Mouse (Mus musculus) lung, postnatal 10 days (tissue): Measurements from ENCODE around the gene Tmed10.
A peak's percentile ranks its signal among the peaks of the same experiment; 100 is the strongest.

ENCODE experiments used
- DNase-seq: peaks from one replicate; pipeline ENCODE4 v3.0.0; 2021

Tmed10 gene

GRCm38 (mm10) chr12:85373591-85374560 lies 771 bp downstream of the Tmed10 start:
- peak; percentile 79 for DNase-seq

- DNase-seq = no peak
Observed at GRCm38 (mm10) chr12:85372068-85372665, 2.5 kb downstream of the Tmed10 start.

GRCm38 (mm10) chr12:85368441-85369063 lies 6.1 kb downstream of the Tmed10 start:
- DNase-seq = no peak

GRCm38 (mm10) chr12:85366271-85366670 lies 8.4 kb downstream of the Tmed10 start:
- peak; percentile 58 for DNase-seq

- no peak for DNase-seq
Observed at GRCm38 (mm10) chr12:85362510-85362909, 12.1 kb downstream of the Tmed10 start.

GRCm38 (mm10) chr12:85361580-85361979 lies 13.1 kb downstream of the Tmed10 start:
- no peak for DNase-seq

GRCm38 (mm10) chr12:85361165-85361564 lies 13.5 kb downstream of the Tmed10 start:
- DNase-seq = no peak

- DNase-seq = no peak
Observed at GRCm38 (mm10) chr12:85354061-85354460, 20.6 kb downstream of the Tmed10 start.

- DNase-seq = peak; percentile 25
Observed at GRCm38 (mm10) chr12:85350407-85351232, 24.0 kb downstream of the Tmed10 start.

- peak; percentile 18 for DNase-seq
Observed at GRCm38 (mm10) chr12:85348338-85348737, 26.3 kb downstream of the Tmed10 start.

GRCm38 (mm10) chr12:85347196-85347595 lies 27.5 kb downstream of the Tmed10 start:
- no peak for DNase-seq

- peak; percentile 83 for DNase-seq
Observed at GRCm38 (mm10) chr12:85346374-85346773, 28.3 kb downstream of the Tmed10 start.

- no peak for DNase-seq
Observed at GRCm38 (mm10) chr12:85345559-85345958, 29.1 kb downstream of the Tmed10 start.

- DNase-seq = no peak
Observed at GRCm38 (mm10) chr12:85344252-85344651, 30.4 kb downstream of the Tmed10 start.

GRCm38 (mm10) chr12:85342310-85342709 lies 32.3 kb downstream of the Tmed10 start:
- DNase-seq = no peak

- DNase-seq = peak; percentile 70
Observed at GRCm38 (mm10) chr12:85341131-85341530, 33.5 kb downstream of the Tmed10 start.

GRCm38 (mm10) chr12:85339947-85340346 lies 34.7 kb downstream of the Tmed10 start:
- peak; percentile 56 for DNase-seq

GRCm38 (mm10) chr12:85339243-85339729 lies 35.4 kb downstream of the Tmed10 start, which contains the start of gene Nek9:
Gene Nek9 (minus strand): TSS chr12:85339362.
- DNase-seq = peak; percentile 96

- DNase-seq = no peak
Observed at GRCm38 (mm10) chr12:85338815-85339214, 35.8 kb downstream of the Tmed10 start.

GRCm38 (mm10) chr12:85337567-85338311 lies 36.9 kb downstream of the Tmed10 start:
- DNase-seq = no peak

- DNase-seq = no peak
Observed at GRCm38 (mm10) chr12:85330153-85330552, 44.5 kb downstream of the Tmed10 start.

GRCm38 (mm10) chr12:85308651-85309050 lies 66.0 kb downstream of the Tmed10 start:
- no peak for DNase-seq
